Mouse (Mus musculus): ENCODE data around the gene AI837181. TPM values are rescaled to one million over a fixed set of nuclear protein-coding genes. Genes with fewer than 3 reads are reported as not detected.

Gene AI837181
- total and polyA plus RNA-seq, 2 experiments from 2014 or later: 74.1 to 98.8 TPM

DNA sequence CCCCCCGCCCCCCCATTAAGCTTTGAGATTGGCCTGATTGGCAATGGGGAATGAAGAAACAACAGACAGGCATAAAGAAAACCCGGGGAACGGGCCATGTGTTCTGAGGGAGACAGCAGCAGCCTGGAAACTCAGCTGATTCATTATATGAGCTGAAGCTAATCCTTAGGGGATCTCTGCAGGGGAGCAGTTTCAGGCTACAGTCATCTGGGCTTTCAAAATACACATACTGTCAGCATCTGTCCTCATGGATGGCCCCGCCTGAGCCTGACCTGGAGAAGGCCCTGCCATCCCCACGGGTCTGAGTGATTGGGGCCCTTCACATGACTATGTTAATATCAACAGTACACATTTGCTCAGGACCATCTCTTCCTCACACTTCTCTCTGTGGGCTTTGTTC is 46.9 kb downstream of the AI837181 start:
- no peak for TF ChIP-seq CTCF (IDR thresholded peaks at IDR 0.05)
- H3K4me2 ChIP-seq (ENCODE audit: low read depth, low read length, poor library complexity, severe bottlenecking): no peak overlapping the region
- H3K4me1 ChIP-seq (ENCODE audit: insufficient read depth, low read length): peaks cover 14% of the 10 kb centered on the region
- no peaks in the 10 kb centered on the region for H3K27me3 ChIP-seq (ENCODE audit: insufficient read depth, low read length)
- H3K9ac ChIP-seq (replicated peaks; ENCODE audit: low read length, poor library complexity, severe bottlenecking): no peak overlapping the region
- no peak overlapping the region for H3K27ac ChIP-seq (ENCODE audit: low read depth, low read length)
- no peak for ATAC-seq (ENCODE audit: low FRiP score)
- H3K4me3 ChIP-seq (ENCODE audit: low read depth, low read length): no peak overlapping the region
- WGBS: 40% methylated on average over 5 of the region's 5 CpGs
- no peak for DNase-seq (ENCODE audit: low spot score)
- no peaks in the 10 kb centered on the region for H3K9me3 ChIP-seq (ENCODE audit: low read length)
- peaks cover 8% of the 10 kb centered on the region; the same call in 1 of the 2 replicates for H3K36me3 ChIP-seq (ENCODE audit: insufficient read depth, low read length)

DNA sequence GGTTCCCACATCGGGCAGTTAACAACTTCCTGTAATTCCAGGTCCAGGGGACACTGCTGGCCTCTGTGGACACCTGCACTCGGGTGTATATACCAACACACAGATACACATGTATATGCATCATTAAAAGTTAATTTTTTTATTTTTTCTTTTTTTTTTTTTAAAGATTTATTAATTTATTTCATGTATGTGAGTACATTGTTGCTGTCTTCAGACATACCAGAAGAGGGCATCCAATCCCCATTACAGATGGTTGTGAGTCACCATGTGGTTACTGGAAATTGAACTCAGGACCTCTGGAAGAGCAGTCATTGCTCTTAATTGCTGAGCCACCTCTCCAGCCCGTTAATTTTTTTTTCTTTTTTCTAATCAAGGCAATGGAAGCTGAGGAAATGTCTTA is 47.9 kb downstream of the AI837181 start:
- Histone ChIP-seq H3K27ac (ENCODE audit: low read depth, low read length) (no peak overlapping the region), H3K27me3 (ENCODE audit: insufficient read depth, low read length) (no peaks in the 10 kb centered on the region), H3K4me2 (ENCODE audit: low read depth, low read length, poor library complexity, severe bottlenecking) (no peak overlapping the region), H3K9ac (replicated peaks; ENCODE audit: low read length, poor library complexity, severe bottlenecking) (no peak overlapping the region), H3K9me3 (ENCODE audit: low read length) (no peaks in the 10 kb centered on the region), H3K4me1 (ENCODE audit: insufficient read depth, low read length) (peaks cover 14% of the 10 kb centered on the region), H3K4me3 (ENCODE audit: low read depth, low read length) (no peak overlapping the region), H3K36me3 (ENCODE audit: insufficient read depth, low read length) (no peaks in the 10 kb centered on the region)
- 83% methylated on average over 3 of the region's 3 CpGs for WGBS
- no peak for ATAC-seq (ENCODE audit: low FRiP score)
- no peak for DNase-seq (ENCODE audit: low spot score)
- no peak for TF ChIP-seq CTCF (IDR thresholded peaks at IDR 0.05)

DNA sequence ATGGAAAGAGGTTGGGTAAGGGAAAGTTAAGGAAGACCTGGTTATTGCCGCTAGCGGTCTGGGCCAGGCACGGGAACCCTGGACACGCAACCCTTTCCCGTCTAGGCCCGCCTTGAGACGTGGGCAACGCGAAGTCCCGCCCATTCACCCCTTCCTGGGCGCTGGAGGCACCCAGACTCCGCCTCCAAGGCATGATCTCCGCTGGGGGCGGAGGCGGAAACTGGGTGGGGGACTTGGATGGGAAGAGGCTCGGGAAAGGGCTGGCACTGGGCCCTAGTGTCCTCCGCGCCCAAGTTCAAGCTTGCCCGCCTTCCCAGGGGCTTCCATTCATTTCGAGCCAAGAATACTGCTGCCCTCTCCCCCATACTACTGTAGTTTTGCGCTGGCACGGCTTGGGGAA is 48.8 kb downstream of the AI837181 start, which contains the start of gene Efemp2:
Gene Efemp2, plus strand, starts transcription at position 235 of the 400 bp plus-strand sequence.
- 3% methylated on average over 22 of the region's 22 CpGs for WGBS

DNA sequence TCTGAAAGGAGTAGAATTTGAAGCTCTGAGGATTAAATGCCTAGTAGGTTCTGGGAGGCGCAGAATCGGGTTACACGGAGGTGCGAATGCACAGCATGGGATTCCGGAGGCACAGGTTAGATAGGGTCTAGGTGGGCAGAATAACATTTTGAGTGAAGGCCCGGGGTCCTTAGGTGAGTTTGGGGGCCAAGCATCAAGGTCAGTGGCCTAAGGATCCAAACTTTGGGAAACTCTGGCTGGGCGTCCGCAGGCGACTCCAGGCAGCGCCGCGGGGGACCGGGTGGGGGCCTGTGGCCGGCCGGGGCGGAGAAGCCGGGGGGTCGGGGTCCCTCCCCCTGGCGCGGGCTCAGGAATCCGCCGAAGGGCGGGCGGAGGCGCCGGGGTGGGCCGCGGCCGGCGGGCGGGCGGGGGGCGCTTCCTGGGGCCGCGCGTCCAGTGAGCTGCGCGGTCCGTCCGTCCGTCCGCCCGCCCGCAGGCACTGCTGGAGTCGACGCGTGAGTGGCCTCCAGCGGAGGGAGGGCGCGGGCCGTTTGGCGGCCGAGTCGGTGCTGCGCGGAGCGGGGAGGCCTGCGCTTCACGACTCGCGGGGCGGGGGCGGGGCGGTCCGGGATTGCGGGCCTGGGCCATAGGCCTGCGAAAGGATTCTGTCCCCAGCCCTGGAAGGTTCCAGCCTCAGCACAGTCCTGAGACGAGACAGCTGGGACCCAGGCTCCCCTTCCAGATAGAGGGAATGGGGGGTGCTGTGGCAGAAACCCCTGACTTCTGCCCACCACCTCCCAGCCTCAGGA is 49.5 kb downstream of the AI837181 start:
- Histone ChIP-seq H3K36me3 (ENCODE audit: insufficient read depth, low read length) (peaks cover 7% of the 10 kb centered on the region; the same call in 1 of the 2 replicates), H3K4me3 (ENCODE audit: low read depth, low read length) (peak overlapping the region; percentile 58), H3K4me1 (ENCODE audit: insufficient read depth, low read length) (peaks cover 14% of the 10 kb centered on the region), H3K27me3 (ENCODE audit: insufficient read depth, low read length) (no peaks in the 10 kb centered on the region), H3K4me2 (ENCODE audit: low read depth, low read length, poor library complexity, severe bottlenecking) (peak overlapping the region; percentile 92), H3K9ac (replicated peaks; ENCODE audit: low read length, poor library complexity, severe bottlenecking) (peak overlapping the region; percentile 77), H3K9me3 (ENCODE audit: low read length) (no peaks in the 10 kb centered on the region), H3K27ac (ENCODE audit: low read depth, low read length) (peak overlapping the region; percentile 33)
- TF ChIP-seq CTCF (IDR thresholded peaks at IDR 0.05): no peak
- ATAC-seq (ENCODE audit: low FRiP score) (peak; percentile 36; the same call in 1 of the 2 replicates), DNase-seq (ENCODE audit: low spot score) (peak; percentile 19)
- under 1% methylated on average over 54 of the region's 68 CpGs for WGBS

More for the DNA sequence above, 48.8 kb downstream of the AI837181 start, which contains the start of gene Efemp2:
- ATAC-seq (ENCODE audit: low FRiP score): peak; percentile 54
- peak within 1 kb of the TSS; percentile 92 for H3K4me2 ChIP-seq (ENCODE audit: low read depth, low read length, poor library complexity, severe bottlenecking)
- peaks cover 14% of the 10 kb centered on the region for H3K4me1 ChIP-seq (ENCODE audit: insufficient read depth, low read length)
- H3K27ac ChIP-seq (ENCODE audit: low read depth, low read length): peak within 1 kb of the TSS; percentile 33
- H3K4me3 ChIP-seq (ENCODE audit: low read depth, low read length): peak within 1 kb of the TSS; percentile 58
- peaks cover 4% of the 10 kb centered on the region; the same call in 1 of the 2 replicates for H3K36me3 ChIP-seq (ENCODE audit: insufficient read depth, low read length)
- H3K9ac ChIP-seq (replicated peaks; ENCODE audit: low read length, poor library complexity, severe bottlenecking): peak within 1 kb of the TSS; percentile 77
- DNase-seq (ENCODE audit: low spot score): peak; percentile 78
- TF ChIP-seq CTCF (IDR thresholded peaks at IDR 0.05): no peak
- H3K27me3 ChIP-seq (ENCODE audit: insufficient read depth, low read length): no peaks in the 10 kb centered on the region
- no peaks in the 10 kb centered on the region for H3K9me3 ChIP-seq (ENCODE audit: low read length)

DNA sequence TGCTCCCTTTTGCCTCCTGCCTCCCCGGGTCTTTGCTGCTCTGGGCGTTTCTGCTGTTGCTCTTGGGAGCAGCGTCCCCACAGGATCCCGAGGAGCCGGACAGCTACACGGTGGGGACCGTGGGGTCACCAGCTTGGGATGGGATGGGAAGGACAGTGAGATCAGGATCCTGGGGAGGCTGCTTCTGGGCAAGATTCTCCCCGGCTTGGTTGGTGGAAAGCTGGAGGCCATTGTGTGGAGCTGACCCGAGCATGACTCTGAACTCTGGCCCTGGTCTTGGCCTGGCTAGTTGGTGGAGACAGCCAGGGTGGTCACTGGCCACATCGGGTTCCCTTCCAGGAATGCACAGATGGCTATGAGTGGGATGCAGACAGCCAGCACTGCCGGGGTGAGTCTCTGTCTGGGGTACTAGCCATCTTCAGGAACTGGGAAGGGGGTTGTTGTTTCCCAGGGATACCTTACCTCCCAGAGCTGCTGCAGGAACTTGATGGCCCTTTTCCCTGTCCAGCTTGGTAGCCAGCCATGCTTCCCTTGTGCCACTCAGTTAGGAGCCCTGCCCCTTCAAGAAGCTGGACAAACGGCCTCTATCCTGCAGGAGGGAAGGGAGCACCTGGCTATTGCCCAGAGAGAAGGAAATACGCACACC is 50.2 kb downstream of the AI837181 start:
- peaks cover 14% of the 10 kb centered on the region for H3K4me1 ChIP-seq (ENCODE audit: insufficient read depth, low read length)
- no peak for TF ChIP-seq CTCF (IDR thresholded peaks at IDR 0.05)
- H3K4me2 ChIP-seq (ENCODE audit: low read depth, low read length, poor library complexity, severe bottlenecking): peak overlapping the region; percentile 92
- peaks cover 11% of the 10 kb centered on the region; the same call in 1 of the 2 replicates for H3K36me3 ChIP-seq (ENCODE audit: insufficient read depth, low read length)
- WGBS: 26% methylated on average over 13 of the region's 13 CpGs
- H3K4me3 ChIP-seq (ENCODE audit: low read depth, low read length): peak overlapping the region; percentile 58
- DNase-seq (ENCODE audit: low spot score) (no peak), ATAC-seq (ENCODE audit: low FRiP score) (no peak)
- H3K27ac ChIP-seq (ENCODE audit: low read depth, low read length): peak overlapping the region; percentile 33
- peak overlapping the region; percentile 77 for H3K9ac ChIP-seq (replicated peaks; ENCODE audit: low read length, poor library complexity, severe bottlenecking)
- no peaks in the 10 kb centered on the region for H3K27me3 ChIP-seq (ENCODE audit: insufficient read depth, low read length)
- H3K9me3 ChIP-seq (ENCODE audit: low read length): no peaks in the 10 kb centered on the region

Other genes with a start within 250 kb of the AI837181 start
- 86.4 and 124 TPM in 2 replicates for gene Pacs1, start 152.0 kb upstream of the AI837181 start, total RNA-seq (2014; rRNA removed)
- gene Pacs1, start 152.0 kb upstream of the AI837181 start, polyA plus RNA-seq (2015; fragmentation: Nextera tagmentation; extraction: Ambion mirVana): 47.9 and 49.9 TPM in 2 replicates
- 270 and 283 TPM in 2 replicates for gene Sf3b2, start 129.7 kb upstream of the AI837181 start, total RNA-seq (2014; rRNA removed)
- 312 and 315 TPM in 2 replicates for gene Sf3b2, start 129.7 kb upstream of the AI837181 start, polyA plus RNA-seq (2015; fragmentation: Nextera tagmentation; extraction: Ambion mirVana)
- gene Gal3st3, start 126.8 kb upstream of the AI837181 start, total RNA-seq (2014; rRNA removed): 27.4 and 29.2 TPM in 2 replicates
- gene Gal3st3, start 126.8 kb upstream of the AI837181 start, polyA plus RNA-seq (2015; fragmentation: Nextera tagmentation; extraction: Ambion mirVana): 40.8 and 41.4 TPM in 2 replicates
- not detected in 2 replicates for gene Catsper1, start 89.4 kb upstream of the AI837181 start, total RNA-seq (2014; rRNA removed)
- gene Catsper1, start 89.4 kb upstream of the AI837181 start, polyA plus RNA-seq (2015; fragmentation: Nextera tagmentation; extraction: Ambion mirVana): not detected in 2 replicates
- gene Cst6, start 75.6 kb upstream of the AI837181 start, total RNA-seq (2014; rRNA removed): 0.82 and 1.1 TPM in 2 replicates
- 13.1 and 14.9 TPM in 2 replicates for gene Cst6, start 75.6 kb upstream of the AI837181 start, polyA plus RNA-seq (2015; fragmentation: Nextera tagmentation; extraction: Ambion mirVana)
- gene Eif1ad, start 58.4 kb upstream of the AI837181 start, total RNA-seq (2014; rRNA removed): 26.0 and 33.4 TPM in 2 replicates
- gene Eif1ad, start 58.4 kb upstream of the AI837181 start, polyA plus RNA-seq (2015; fragmentation: Nextera tagmentation; extraction: Ambion mirVana): 43.0 and 50.3 TPM in 2 replicates
- 72.9 and 79.6 TPM in 2 replicates for gene Banf1, start 58.0 kb upstream of the AI837181 start, total RNA-seq (2014; rRNA removed)
- gene Banf1, start 58.0 kb upstream of the AI837181 start, polyA plus RNA-seq (2015; fragmentation: Nextera tagmentation; extraction: Ambion mirVana): 310 and 313 TPM in 2 replicates
- 28.9 and 37.0 TPM in 2 replicates for gene Sart1, start 36.4 kb upstream of the AI837181 start, total RNA-seq (2014; rRNA removed)
- 43.4 and 51.0 TPM in 2 replicates for gene Sart1, start 36.4 kb upstream of the AI837181 start, polyA plus RNA-seq (2015; fragmentation: Nextera tagmentation; extraction: Ambion mirVana)
- gene Tsga10ip, start 22.6 kb upstream of the AI837181 start, total RNA-seq (2014; rRNA removed): not detected in 2 replicates
- gene Tsga10ip, start 22.6 kb upstream of the AI837181 start, polyA plus RNA-seq (2015; fragmentation: Nextera tagmentation; extraction: Ambion mirVana): 0.10 TPM in 1 of 2 replicates, not detected in the other
- gene Drap1, start 165 bp upstream of the AI837181 start, total RNA-seq (2014; rRNA removed): 187 and 203 TPM in 2 replicates
- 332 and 342 TPM in 2 replicates for gene Drap1, start 165 bp upstream of the AI837181 start, polyA plus RNA-seq (2015; fragmentation: Nextera tagmentation; extraction: Ambion mirVana)
- 0.11 TPM in 1 of 2 replicates, not detected in the other for gene Fosl1, start 22.4 kb downstream of the AI837181 start, total RNA-seq (2014; rRNA removed)
- not detected in 2 replicates for gene Fosl1, start 22.4 kb downstream of the AI837181 start, polyA plus RNA-seq (2015; fragmentation: Nextera tagmentation; extraction: Ambion mirVana)
- 14.3 and 19.4 TPM in 2 replicates for gene Ccdc85b, start 32.8 kb downstream of the AI837181 start, total RNA-seq (2014; rRNA removed)
- gene Ccdc85b, start 32.8 kb downstream of the AI837181 start, polyA plus RNA-seq (2015; fragmentation: Nextera tagmentation; extraction: Ambion mirVana): 15.4 and 15.6 TPM in 2 replicates
- gene Fibp, start 35.5 kb downstream of the AI837181 start, total RNA-seq (2014; rRNA removed): 91.4 and 122 TPM in 2 replicates
- 174 and 191 TPM in 2 replicates for gene Fibp, start 35.5 kb downstream of the AI837181 start, polyA plus RNA-seq (2015; fragmentation: Nextera tagmentation; extraction: Ambion mirVana)
- gene Ctsw, start 43.4 kb downstream of the AI837181 start, total RNA-seq (2014; rRNA removed): 0.33 and 0.94 TPM in 2 replicates
- gene Ctsw, start 43.4 kb downstream of the AI837181 start, polyA plus RNA-seq (2015; fragmentation: Nextera tagmentation; extraction: Ambion mirVana): 1.5 and 1.9 TPM in 2 replicates
- 32.9 and 33.7 TPM in 2 replicates for gene Efemp2, start 48.8 kb downstream of the AI837181 start, total RNA-seq (2014; rRNA removed)
- gene Efemp2, start 48.8 kb downstream of the AI837181 start, polyA plus RNA-seq (2015; fragmentation: Nextera tagmentation; extraction: Ambion mirVana): 35.2 and 36.1 TPM in 2 replicates
- gene Mus81, start 63.3 kb downstream of the AI837181 start, total RNA-seq (2014; rRNA removed): 60.9 and 87.3 TPM in 2 replicates
- gene Mus81, start 63.3 kb downstream of the AI837181 start, polyA plus RNA-seq (2015; fragmentation: Nextera tagmentation; extraction: Ambion mirVana): 27.9 and 30.4 TPM in 2 replicates
- 1,453 and 1,672 TPM in 2 replicates for gene Cfl1, start 65.3 kb downstream of the AI837181 start, total RNA-seq (2014; rRNA removed)
- gene Cfl1, start 65.3 kb downstream of the AI837181 start, polyA plus RNA-seq (2015; fragmentation: Nextera tagmentation; extraction: Ambion mirVana): 3,482 and 3,602 TPM in 2 replicates
- 3.2 and 7.3 TPM in 2 replicates for gene 1700020D05Rik, start 78.6 kb downstream of the AI837181 start, total RNA-seq (2014; rRNA removed)
- 0.20 TPM in 1 of 2 replicates, not detected in the other for gene 1700020D05Rik, start 78.6 kb downstream of the AI837181 start, polyA plus RNA-seq (2015; fragmentation: Nextera tagmentation; extraction: Ambion mirVana)
- gene Snx32, start 85.4 kb downstream of the AI837181 start, total RNA-seq (2014; rRNA removed): 86.2 and 100 TPM in 2 replicates
- 88.7 and 94.4 TPM in 2 replicates for gene Snx32, start 85.4 kb downstream of the AI837181 start, polyA plus RNA-seq (2015; fragmentation: Nextera tagmentation; extraction: Ambion mirVana)
- gene Ovol1, start 135.5 kb downstream of the AI837181 start, total RNA-seq (2014; rRNA removed): 0.27 TPM in 1 of 2 replicates, not detected in the other
- 0.05 TPM in 1 of 2 replicates, not detected in the other for gene Ovol1, start 135.5 kb downstream of the AI837181 start, polyA plus RNA-seq (2015; fragmentation: Nextera tagmentation; extraction: Ambion mirVana)
- gene Ap5b1, start 142.9 kb downstream of the AI837181 start, total RNA-seq (2014; rRNA removed): 12.8 and 14.5 TPM in 2 replicates
- gene Ap5b1, start 142.9 kb downstream of the AI837181 start, polyA plus RNA-seq (2015; fragmentation: Nextera tagmentation; extraction: Ambion mirVana): 1.9 and 2.2 TPM in 2 replicates
- gene Rnaseh2c, start 176.7 kb downstream of the AI837181 start, total RNA-seq (2014; rRNA removed): 19.8 and 27.1 TPM in 2 replicates
- gene Rnaseh2c, start 176.7 kb downstream of the AI837181 start, polyA plus RNA-seq (2015; fragmentation: Nextera tagmentation; extraction: Ambion mirVana): 43.1 and 50.9 TPM in 2 replicates
- 126 and 150 TPM in 2 replicates for gene Kat5, start 185.1 kb downstream of the AI837181 start, total RNA-seq (2014; rRNA removed)
- 73.9 and 76.8 TPM in 2 replicates for gene Kat5, start 185.1 kb downstream of the AI837181 start, polyA plus RNA-seq (2015; fragmentation: Nextera tagmentation; extraction: Ambion mirVana)
- gene Rela, start 212.3 kb downstream of the AI837181 start, total RNA-seq (2014; rRNA removed): 30.3 and 34.8 TPM in 2 replicates
- 30.8 and 31.8 TPM in 2 replicates for gene Rela, start 212.3 kb downstream of the AI837181 start, polyA plus RNA-seq (2015; fragmentation: Nextera tagmentation; extraction: Ambion mirVana)
- gene Sipa1, start 238.6 kb downstream of the AI837181 start, total RNA-seq (2014; rRNA removed): 26.1 and 36.0 TPM in 2 replicates
- gene Sipa1, start 238.6 kb downstream of the AI837181 start, polyA plus RNA-seq (2015; fragmentation: Nextera tagmentation; extraction: Ambion mirVana): 18.1 and 19.9 TPM in 2 replicates

All from midbrain, postnatal 0 days (tissue).